Mouse (Mus musculus): ENCODE measurements at regions not wholly inside any gene's neighbourhood (a gene's known extent, or its start where the extent isn't known, plus 50 kb on each side); places are given as distances from the start of the nearest gene placed in this dataset.

DNA sequence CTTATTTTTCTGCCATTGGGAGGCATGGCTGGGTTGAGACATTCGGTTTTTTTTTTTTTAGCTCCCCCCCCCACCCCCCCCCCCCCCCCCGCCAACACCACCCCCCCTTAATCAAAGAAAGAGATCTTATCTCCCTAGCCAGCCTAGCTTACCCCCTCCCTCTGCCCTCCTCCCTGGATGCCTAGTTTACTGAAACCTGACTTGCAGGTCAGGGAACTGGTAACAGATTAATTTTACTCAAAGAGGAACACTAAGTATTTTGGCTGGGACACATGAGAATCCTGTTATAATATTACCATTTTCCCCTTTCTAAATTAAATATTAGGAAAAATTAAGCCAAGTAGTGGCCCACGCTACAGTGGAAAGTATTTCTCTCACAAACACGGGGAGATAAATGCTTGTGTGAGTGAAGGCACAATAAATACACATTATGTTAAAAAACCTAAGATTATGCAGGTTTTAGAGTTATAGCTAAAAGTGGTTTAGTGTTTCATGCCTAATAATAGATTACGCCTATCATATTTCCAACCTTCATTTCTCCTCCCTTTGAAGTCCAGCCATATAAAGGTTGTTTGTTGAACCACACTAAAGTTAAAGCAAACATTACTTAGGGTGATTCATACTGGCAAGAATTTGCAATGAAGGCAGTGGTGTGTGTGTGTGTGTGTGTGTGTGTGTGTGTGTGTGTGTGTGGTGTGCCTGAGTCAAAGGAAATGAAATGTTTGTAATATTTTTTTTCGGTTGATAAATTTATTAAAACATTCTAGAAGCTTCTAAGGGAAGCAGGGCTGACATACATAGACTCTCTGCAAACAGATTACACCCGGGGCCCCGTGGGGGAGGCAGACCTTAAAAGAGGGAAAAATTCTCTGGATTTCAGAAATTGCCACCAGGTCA lies 76.0 kb upstream of the Arid5b start:
- H3K9me3 ChIP-seq, result no peaks in the 10 kb centered on the region
- 18% methylated on average over 8 of the region's 8 CpGs for WGBS
- H3K4me2 ChIP-seq, result no peak overlapping the region
- no peak overlapping the region for H3K9ac ChIP-seq
- H3K4me3 ChIP-seq, result no peak overlapping the region
- no peak for ATAC-seq (ENCODE audit: insufficient number of reproducible peaks, low FRiP score, low TSS enrichment, low read depth)
- H3K36me3 ChIP-seq, result no peaks in the 10 kb centered on the region
- H3K27me3 ChIP-seq, result no peaks in the 10 kb centered on the region
- peak overlapping the region; percentile 73; the same call in 1 of the 2 replicates for H3K27ac ChIP-seq
- peaks cover 30% of the 10 kb centered on the region for H3K4me1 ChIP-seq

DNA sequence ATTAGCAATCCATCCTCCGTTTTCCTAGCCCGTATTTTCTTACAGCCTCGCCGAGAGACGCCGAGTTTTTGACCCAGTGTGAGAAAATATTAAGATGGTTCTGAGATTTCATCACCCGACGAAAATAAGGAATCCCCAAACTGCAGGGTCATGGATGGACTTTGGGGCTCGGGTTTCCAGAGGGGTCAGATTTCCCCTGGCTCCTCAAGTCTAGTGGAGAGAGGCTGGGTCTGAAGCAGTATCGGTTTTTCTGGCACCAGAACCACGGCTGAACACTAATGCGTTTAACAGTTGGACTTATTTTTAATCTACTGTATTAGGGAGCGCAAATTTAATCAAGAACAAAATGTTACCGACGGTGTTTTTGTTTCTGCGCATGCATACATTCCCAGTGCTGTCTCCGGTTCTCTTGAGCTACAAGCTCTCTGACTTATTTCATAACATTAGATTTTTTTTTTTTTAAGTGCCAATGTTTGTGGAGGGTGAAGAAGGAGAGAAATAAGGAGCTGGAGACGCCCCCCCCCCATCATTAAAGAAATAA lies 75.2 kb upstream of the Arid5b start:
- Histone ChIP-seq H3K4me1 (peaks cover 30% of the 10 kb centered on the region), H3K36me3 (no peaks in the 10 kb centered on the region), H3K4me2 (peak overlapping the region; percentile 35), H3K27ac (peak overlapping the region; percentile 57), H3K27me3 (no peaks in the 10 kb centered on the region), H3K9me3 (no peaks in the 10 kb centered on the region), H3K4me3 (peak overlapping the region; percentile 12; the same call in 1 of the 2 replicates), H3K9ac (no peak overlapping the region)
- 0 out of 2 replicates have a peak, but pooled peaks have one; percentile 14 for ATAC-seq (ENCODE audit: insufficient number of reproducible peaks, low FRiP score, low TSS enrichment, low read depth)
- WGBS, result 29% methylated on average over 18 of the region's 18 CpGs

DNA sequence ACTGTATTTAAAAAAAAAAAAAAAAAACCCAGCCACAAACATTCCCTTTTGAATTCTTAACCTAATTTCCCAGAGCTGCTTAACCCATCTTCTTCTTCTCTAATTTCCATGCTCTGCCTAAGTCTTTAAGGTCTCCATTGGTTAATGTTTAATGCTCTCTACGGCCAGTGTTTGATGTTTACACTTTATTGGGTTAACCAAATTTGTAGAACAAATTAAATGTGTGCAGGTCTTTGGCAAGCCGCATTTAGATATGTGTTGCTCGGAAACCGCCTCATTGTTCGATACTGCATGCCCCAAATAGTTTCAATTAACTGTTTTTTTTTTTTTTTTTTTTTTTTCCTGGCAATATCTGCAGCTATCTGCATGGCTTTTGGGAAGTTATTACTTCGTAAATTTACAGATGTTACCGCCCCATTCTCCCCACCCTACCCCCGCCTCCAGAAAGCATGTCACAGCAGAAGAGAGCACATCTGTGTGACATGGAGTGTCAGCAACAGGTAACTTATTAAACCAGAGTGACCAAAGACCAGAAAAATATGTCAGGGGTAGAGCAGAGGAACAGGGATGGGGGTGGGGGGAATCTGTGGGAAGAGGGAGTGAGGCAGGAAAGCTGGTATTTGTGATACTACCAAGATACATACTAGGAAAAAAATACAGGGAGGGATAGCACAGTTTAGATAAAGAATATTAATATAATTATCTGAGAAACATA lies 73.5 kb upstream of the Arid5b start:
- Histone ChIP-seq H3K27me3 (no peaks in the 10 kb centered on the region), H3K4me1 (peaks cover 24% of the 10 kb centered on the region), H3K9me3 (no peaks in the 10 kb centered on the region), H3K27ac (no peak overlapping the region), H3K9ac (no peak overlapping the region), H3K4me2 (no peak overlapping the region), H3K4me3 (no peak overlapping the region), H3K36me3 (no peaks in the 10 kb centered on the region)
- no peak for ATAC-seq (ENCODE audit: insufficient number of reproducible peaks, low FRiP score, low TSS enrichment, low read depth)
- 42% methylated on average over 8 of the region's 8 CpGs for WGBS

DNA sequence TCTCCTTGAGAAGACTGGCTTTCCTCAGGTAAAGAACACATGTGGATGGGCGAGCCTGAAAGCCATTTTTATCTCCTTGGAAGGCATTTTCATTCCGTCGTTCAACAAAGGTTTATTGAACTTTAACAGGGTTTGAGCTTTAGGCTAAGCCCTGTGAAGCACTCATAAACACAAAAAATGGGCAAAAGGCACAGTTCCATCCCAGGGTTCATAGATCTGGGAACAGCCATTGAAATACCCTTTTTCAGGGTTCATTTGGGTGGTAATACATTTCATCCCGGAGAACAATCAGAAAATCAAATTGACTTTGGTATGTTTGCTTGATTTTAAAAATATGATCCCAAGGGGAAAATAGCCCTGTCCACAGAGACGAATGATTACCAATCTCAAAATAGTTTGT lies 72.9 kb upstream of the Arid5b start:
- Histone ChIP-seq H3K4me1 (peaks cover 20% of the 10 kb centered on the region), H3K9me3 (no peaks in the 10 kb centered on the region), H3K4me2 (no peak overlapping the region), H3K36me3 (no peaks in the 10 kb centered on the region), H3K9ac (no peak overlapping the region), H3K27me3 (no peaks in the 10 kb centered on the region), H3K27ac (no peak overlapping the region), H3K4me3 (no peak overlapping the region)
- WGBS, result 43% methylated on average over 5 of the region's 5 CpGs
- ATAC-seq (ENCODE audit: insufficient number of reproducible peaks, low FRiP score, low TSS enrichment, low read depth), result no peak

DNA sequence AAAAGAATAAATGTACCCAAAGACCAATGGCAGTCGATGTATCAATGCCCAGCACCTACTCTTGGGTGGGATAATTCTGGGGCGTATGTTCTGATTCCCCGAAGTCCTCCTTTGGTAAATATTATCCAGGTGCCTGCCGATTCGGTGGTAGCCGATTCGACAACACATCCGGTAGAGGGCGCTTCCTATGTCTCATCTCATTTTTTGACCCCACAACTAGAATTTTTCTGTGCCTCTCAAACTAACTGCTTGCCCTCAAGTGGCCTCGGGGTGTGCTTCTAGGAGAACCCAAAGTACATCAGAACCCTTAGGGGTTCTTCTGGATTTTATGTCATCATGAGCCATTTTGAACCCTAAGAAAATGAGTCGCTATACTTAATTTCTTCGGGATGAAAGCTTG lies 72.3 kb upstream of the Arid5b start:
- H3K4me2 ChIP-seq, result no peak overlapping the region
- H3K9me3 ChIP-seq, result no peaks in the 10 kb centered on the region
- H3K36me3 ChIP-seq, result no peaks in the 10 kb centered on the region
- H3K27ac ChIP-seq, result no peak overlapping the region
- H3K4me3 ChIP-seq, result no peak overlapping the region
- no peak overlapping the region for H3K9ac ChIP-seq
- 82% methylated on average over 12 of the region's 12 CpGs for WGBS
- ATAC-seq (ENCODE audit: insufficient number of reproducible peaks, low FRiP score, low TSS enrichment, low read depth), result no peak
- peaks cover 16% of the 10 kb centered on the region for H3K4me1 ChIP-seq
- no peaks in the 10 kb centered on the region for H3K27me3 ChIP-seq

DNA sequence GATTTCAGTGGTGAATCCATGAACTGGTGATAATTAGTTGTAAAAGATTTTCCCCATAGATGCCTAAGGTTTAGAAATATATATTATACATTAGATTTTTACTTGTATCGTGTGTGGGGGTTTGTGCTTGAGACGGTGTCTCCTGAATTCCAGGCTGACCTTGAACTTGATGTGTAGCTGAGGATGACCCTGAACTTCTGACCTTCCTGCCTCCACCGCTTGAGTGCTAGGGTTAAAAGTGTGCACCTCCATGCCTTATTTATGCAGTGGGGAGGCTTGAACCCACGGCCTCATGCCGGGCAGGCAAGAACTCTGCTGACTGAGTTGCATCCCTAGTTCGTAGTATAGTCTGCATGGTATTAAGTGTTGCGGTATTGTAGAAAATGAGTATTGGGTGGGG lies 69.3 kb upstream of the Arid5b start:
- Histone ChIP-seq H3K27me3 (no peaks in the 10 kb centered on the region), H3K4me2 (no peak overlapping the region), H3K9ac (no peak overlapping the region), H3K4me3 (no peak overlapping the region), H3K9me3 (no peaks in the 10 kb centered on the region; the same call in 1 of the 2 replicates), H3K4me1 (no peaks in the 10 kb centered on the region; the same call in 1 of the 2 replicates), H3K36me3 (no peaks in the 10 kb centered on the region), H3K27ac (no peak overlapping the region)
- WGBS, result 92% methylated on average over 7 of the region's 7 CpGs
- ATAC-seq (ENCODE audit: insufficient number of reproducible peaks, low FRiP score, low TSS enrichment, low read depth), result no peak

DNA sequence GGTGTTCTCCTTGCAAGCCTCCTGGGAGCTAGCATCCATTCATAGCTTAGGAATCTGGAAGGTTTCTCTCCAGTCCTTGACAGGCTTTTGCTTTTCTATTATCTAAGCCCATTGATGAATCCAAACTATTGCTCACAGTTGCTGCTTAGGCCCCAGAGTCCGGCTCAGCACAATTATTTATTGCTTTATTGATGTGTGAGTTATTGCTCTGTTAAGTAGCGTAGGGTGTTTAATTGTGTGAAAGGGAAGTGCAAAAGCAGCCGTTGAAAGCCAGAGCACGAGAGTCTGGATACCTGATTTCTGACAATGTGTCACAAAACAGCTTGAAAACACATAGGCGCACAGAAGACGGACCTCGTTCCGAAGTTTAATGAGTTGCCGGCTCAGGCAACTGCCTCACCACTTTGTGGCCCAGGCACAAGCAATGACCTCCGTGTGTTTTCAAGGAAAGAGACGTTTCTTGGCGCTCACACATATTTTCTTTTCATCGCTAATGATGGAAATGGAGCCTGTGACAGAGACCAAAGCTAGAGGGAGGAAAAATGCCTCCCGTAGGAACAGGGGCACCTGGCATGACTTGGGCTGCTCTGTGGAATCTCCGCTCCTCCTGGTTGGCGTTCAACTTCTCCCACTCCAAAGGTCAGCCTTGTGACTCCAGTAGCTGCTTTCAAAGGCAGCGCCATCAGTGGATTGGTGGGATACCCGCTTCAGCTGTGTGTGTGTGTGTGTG lies 66.6 kb upstream of the Arid5b start:
- H3K27ac ChIP-seq, result no peak overlapping the region
- H3K4me2 ChIP-seq, result no peak overlapping the region
- ATAC-seq (ENCODE audit: insufficient number of reproducible peaks, low FRiP score, low TSS enrichment, low read depth), result no peak
- H3K4me1 ChIP-seq, result no peaks in the 10 kb centered on the region
- H3K9ac ChIP-seq, result no peak overlapping the region
- H3K36me3 ChIP-seq, result no peaks in the 10 kb centered on the region
- H3K4me3 ChIP-seq, result no peak overlapping the region
- WGBS, result 52% methylated on average over 18 of the region's 18 CpGs
- no peaks in the 10 kb centered on the region; the same call in 1 of the 2 replicates for H3K9me3 ChIP-seq
- no peaks in the 10 kb centered on the region for H3K27me3 ChIP-seq

DNA sequence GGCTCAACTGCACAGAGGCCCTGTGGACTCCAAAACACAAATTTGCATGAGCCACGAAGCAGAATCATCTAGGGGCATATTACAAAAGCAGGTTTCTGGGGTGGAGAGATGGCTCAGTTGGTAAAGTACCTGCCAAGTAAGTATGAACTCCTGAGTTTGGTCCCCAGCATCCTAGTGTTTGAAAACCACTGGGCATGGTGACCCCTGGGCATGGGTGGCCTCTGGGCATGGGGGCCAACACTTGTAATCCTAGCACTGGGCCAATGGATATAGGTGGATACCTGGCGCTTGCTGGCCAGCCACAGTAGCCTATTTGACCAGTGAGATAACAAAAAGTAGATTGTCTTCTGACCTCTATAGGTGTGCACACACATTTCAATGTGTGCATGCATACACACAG lies 65.7 kb upstream of the Arid5b start:
- no peak overlapping the region for H3K9ac ChIP-seq
- ATAC-seq (ENCODE audit: insufficient number of reproducible peaks, low FRiP score, low TSS enrichment, low read depth), result no peak
- H3K4me1 ChIP-seq, result no peaks in the 10 kb centered on the region
- H3K27me3 ChIP-seq, result no peaks in the 10 kb centered on the region
- WGBS, result 84% methylated on average over 2 of the region's 2 CpGs
- H3K4me3 ChIP-seq, result no peak overlapping the region
- no peaks in the 10 kb centered on the region; the same call in 1 of the 2 replicates for H3K9me3 ChIP-seq
- no peak overlapping the region for H3K4me2 ChIP-seq
- H3K36me3 ChIP-seq, result no peaks in the 10 kb centered on the region
- no peak overlapping the region for H3K27ac ChIP-seq

DNA sequence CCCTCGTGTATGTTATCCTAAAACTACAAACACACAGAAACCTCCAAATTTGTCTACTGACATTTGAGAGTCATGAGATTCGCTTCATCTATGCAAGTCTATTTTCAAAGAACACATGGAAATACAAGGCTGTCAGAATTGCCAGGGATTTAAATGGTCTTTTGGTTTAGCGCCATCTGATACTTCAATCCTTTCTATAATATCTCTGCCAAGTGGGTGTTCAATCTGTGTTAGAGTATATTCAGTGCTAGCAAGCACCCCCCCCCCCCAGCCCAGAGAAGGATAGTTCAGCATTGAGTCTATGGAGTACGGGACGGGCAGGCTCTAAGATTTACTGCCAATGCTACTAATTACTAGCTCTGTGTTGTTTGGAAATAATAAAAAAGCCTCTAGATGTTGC lies 55.5 kb upstream of the Arid5b start:
- Histone ChIP-seq H3K9ac (no peak overlapping the region), H3K36me3 (no peaks in the 10 kb centered on the region), H3K4me2 (no peak overlapping the region), H3K4me1 (no peaks in the 10 kb centered on the region), H3K4me3 (no peak overlapping the region), H3K27ac (no peak overlapping the region), H3K9me3 (no peaks in the 10 kb centered on the region), H3K27me3 (no peaks in the 10 kb centered on the region)
- ATAC-seq (ENCODE audit: insufficient number of reproducible peaks, low FRiP score, low TSS enrichment, low read depth), result no peak
- 78% methylated on average over 5 of the region's 5 CpGs for WGBS
